In the genomic region with DNA sequence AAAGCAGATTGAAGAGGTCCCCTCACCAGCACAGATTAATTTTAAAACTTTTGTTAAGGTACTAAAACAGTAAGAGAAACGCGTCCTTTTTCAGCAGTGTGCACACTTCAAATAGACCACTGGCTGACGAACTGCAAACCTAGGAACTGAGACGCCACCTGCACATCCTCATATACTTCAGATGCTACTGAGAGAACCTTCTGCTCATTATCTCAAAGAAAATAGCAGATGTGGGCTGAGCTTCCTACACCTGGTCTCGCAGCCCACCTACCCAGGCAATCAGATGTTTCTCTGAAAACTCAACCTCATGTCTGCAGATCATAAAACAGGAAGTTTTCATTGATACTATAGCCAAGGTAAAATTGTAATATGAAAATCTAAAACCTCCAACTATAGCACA, we compare ENCODE assay signal across 35 mouse cellular contexts. TPM values are rescaled to one million over a fixed set of nuclear protein-coding genes. Genes with fewer than 3 reads are reported as not detected.
A peak's percentile ranks its signal among the peaks of the same experiment; 100 is the strongest.
DNase-seq lines count a peak whose midpoint lies in the region; TF ChIP-seq lines count a peak whose summit lies in the region.
"Had no signal": no experiment of that assay in that cellular context is flagged by ENCODE, and none has a peak within 500 bp of the region (broad histone marks: within the 10 kb centered on the region; RNA-seq: fewer than 3 reads in every experiment).

No protein-coding gene starts in this region.

- no peak for TF ChIP-seq CTCF in layer of hippocampus, adult 2 months (conservative IDR thresholded peaks at IDR 0.05)

- no peak overlapping the region for H3K4me3 ChIP-seq in layer of hippocampus, adult 2 months
- H3K4me3 ChIP-seq: embryonic facial prominence, embryonic 10.5 days; embryonic facial prominence, embryonic 13.5 days; erythroblast, embryonic 14.5 days; forebrain, embryonic 12.5 days; forebrain, embryonic 15.5 days; heart, adult 2 months; heart, embryonic 10.5 days; heart, embryonic 13.5 days; hindbrain, embryonic 12.5 days; hindbrain, embryonic 15.5 days had no signal

- no peak for DNase-seq in layer of hippocampus, adult 2 months (ENCODE audit: low spot score in 2 of 2)
- DNase-seq in layer of hippocampus, postnatal 10 days (ENCODE audit: low spot score in 2 of 2), result no peak
- peak; percentile 83 for DNase-seq in thymus, postnatal 0 days (ENCODE audit: low spot score)
- peak; percentile 44 for DNase-seq in thymus, postnatal 25 days
- no peak for DNase-seq in kidney, postnatal 4 days
- no peak for DNase-seq in adipocyte (ENCODE audit: low spot score)
- no peak for DNase-seq in adrenal gland, postnatal 10 days
- DNase-seq: adrenal gland, postnatal 14 days; cerebellum, adult 11 months; cerebellum, adult 2 months; cerebellum, postnatal 10 days; cerebellum, postnatal 36 days; embryo, embryonic 11 days; gastrocnemius, postnatal 25 days; heart, adult 2 months; heart, postnatal 14 days had no signal

- peak overlapping the region; percentile 58 for H3K27ac ChIP-seq in layer of hippocampus, adult 2 months
- H3K27ac ChIP-seq: embryonic facial prominence, embryonic 10.5 days; embryonic facial prominence, embryonic 13.5 days; forebrain, embryonic 12.5 days; forebrain, embryonic 15.5 days; heart, adult 2 months; heart, embryonic 10.5 days; heart, embryonic 13.5 days; hindbrain, embryonic 12.5 days; hindbrain, embryonic 15.5 days had no signal

RNA-seq across cellular contexts. Expression of a gene that starts 6.2 kb away (rescaled TPM):
- total RNA-seq in layer of hippocampus, adult 2 months (2021), result 10 to 100 TPM; 16.9 to 18.9 TPM
- 10 to 100 TPM; 20.1 to 26.2 TPM for total RNA-seq in layer of hippocampus, postnatal 10 days (2021)
- 9.3 and 13.5 TPM in 2 replicates for polyA plus RNA-seq in thymus, postnatal 0 days (2015; fragmentation: Nextera tagmentation; extraction: Ambion mirVana)
- total RNA-seq in adrenal gland, postnatal 10 days (2021), result 10 to 100 TPM; 18.1 to 24.0 TPM

RNA-seq across cellular contexts. Expression of a gene that starts 16.6 kb away (rescaled TPM):
- total RNA-seq in layer of hippocampus, adult 2 months (2021), result not detected
- total RNA-seq in layer of hippocampus, postnatal 10 days (2021), result not detected
- polyA plus RNA-seq in thymus, postnatal 0 days (2015; fragmentation: Nextera tagmentation; extraction: Ambion mirVana), result not detected in 2 replicates
- not detected for total RNA-seq in adrenal gland, postnatal 10 days (2021)
- total RNA-seq: adrenal gland, adult 18-20 months; adrenal gland, postnatal 14 days; adrenal gland, postnatal 4 days; gastrocnemius, adult 8-10 months; gastrocnemius, postnatal 25 days; heart, adult 2 months; heart, postnatal 14 days; hematopoietic stem cell, adult 5-6 weeks had no signal
- polyA plus RNA-seq: activated CD4-positive, CD25-positive, alpha-beta regulatory T cell, adult 4 months; C2C12; CD4-positive, CD25-positive, alpha-beta regulatory T cell, adult 4 months; cerebellum, adult 2 months; cortical plate, adult 2 months; embryonic facial prominence, embryonic 10.5 days; embryonic facial prominence, embryonic 13.5 days; erythroblast, embryonic 14.5 days; forebrain, embryonic 12.5 days; forebrain, embryonic 15.5 days; gonadal fat pad, adult 2 months; heart, adult 2 months; heart, embryonic 10.5 days; heart, embryonic 13.5 days; heart, embryonic 16.5 days; hindbrain, embryonic 12.5 days; hindbrain, embryonic 15.5 days had no signal

RNA-seq across cellular contexts. Expression of a gene that starts 40.7 kb away (rescaled TPM):
- 1 to 10 TPM; 1.6 to 1.7 TPM for total RNA-seq in layer of hippocampus, adult 2 months (2021)
- 10 to 100 TPM; 14.9 to 15.2 TPM for total RNA-seq in layer of hippocampus, postnatal 10 days (2021)
- 7.4 and 8.9 TPM in 2 replicates for polyA plus RNA-seq in thymus, postnatal 0 days (2015; fragmentation: Nextera tagmentation; extraction: Ambion mirVana)
- total RNA-seq in adrenal gland, postnatal 10 days (2021), result 1 to 10 TPM; 1.3 to 3.1 TPM
- total RNA-seq: hematopoietic stem cell, adult 5-6 weeks had no signal

RNA-seq across cellular contexts. Expression of a gene that starts 42.9 kb away (rescaled TPM):
- 10 to 100 TPM; 38.4 to 48.7 TPM for total RNA-seq in layer of hippocampus, adult 2 months (2021)
- 10 to 100 TPM; 27.5 to 35.0 TPM for total RNA-seq in layer of hippocampus, postnatal 10 days (2021)
- polyA plus RNA-seq in thymus, postnatal 0 days (2015; fragmentation: Nextera tagmentation; extraction: Ambion mirVana), result 12.0 and 14.0 TPM in 2 replicates
- total RNA-seq in adrenal gland, postnatal 10 days (2021), result 10 to 100 TPM; 20.4 to 34.7 TPM

RNA-seq across cellular contexts. Expression of a gene that starts 43.0 kb away (rescaled TPM):
- 1 to 10 TPM in 1 of 2 experiments, under 1 TPM in 1; 0.87 to 1.3 TPM for total RNA-seq in layer of hippocampus, adult 2 months (2021)
- 1 to 10 TPM; 1.6 to 2.2 TPM for total RNA-seq in layer of hippocampus, postnatal 10 days (2021)
- polyA plus RNA-seq in thymus, postnatal 0 days (2015; fragmentation: Nextera tagmentation; extraction: Ambion mirVana), result 20.3 and 20.4 TPM in 2 replicates
- total RNA-seq in adrenal gland, postnatal 10 days (2021), result 1 to 10 TPM; 3.5 to 5.1 TPM

Comparison
In these comparisons a context has a peak if more than half of its experiments do, and no peak if none do; other contexts are left out.
1. DNase-seq: peak in thymus, postnatal 0 days (single experiment) and thymus, postnatal 25 days (single experiment); none in layer of hippocampus, adult 2 months (0 of 2), layer of hippocampus, postnatal 10 days (0 of 2), kidney, postnatal 4 days (0 of 2), adipocyte (single experiment) and adrenal gland, postnatal 10 days (single experiment).